Mouse (Mus musculus): ENCODE measurements around the gene Wdr24. TPM values are rescaled to one million over a fixed set of nuclear protein-coding genes. Genes with fewer than 3 reads are reported as not detected.
A peak's percentile ranks its signal among the peaks of the same experiment; 100 is the strongest.

The Wdr24 gene
- polyA plus RNA-seq, 1 experiment from 2014 or later = 12.7 TPM

DNA sequence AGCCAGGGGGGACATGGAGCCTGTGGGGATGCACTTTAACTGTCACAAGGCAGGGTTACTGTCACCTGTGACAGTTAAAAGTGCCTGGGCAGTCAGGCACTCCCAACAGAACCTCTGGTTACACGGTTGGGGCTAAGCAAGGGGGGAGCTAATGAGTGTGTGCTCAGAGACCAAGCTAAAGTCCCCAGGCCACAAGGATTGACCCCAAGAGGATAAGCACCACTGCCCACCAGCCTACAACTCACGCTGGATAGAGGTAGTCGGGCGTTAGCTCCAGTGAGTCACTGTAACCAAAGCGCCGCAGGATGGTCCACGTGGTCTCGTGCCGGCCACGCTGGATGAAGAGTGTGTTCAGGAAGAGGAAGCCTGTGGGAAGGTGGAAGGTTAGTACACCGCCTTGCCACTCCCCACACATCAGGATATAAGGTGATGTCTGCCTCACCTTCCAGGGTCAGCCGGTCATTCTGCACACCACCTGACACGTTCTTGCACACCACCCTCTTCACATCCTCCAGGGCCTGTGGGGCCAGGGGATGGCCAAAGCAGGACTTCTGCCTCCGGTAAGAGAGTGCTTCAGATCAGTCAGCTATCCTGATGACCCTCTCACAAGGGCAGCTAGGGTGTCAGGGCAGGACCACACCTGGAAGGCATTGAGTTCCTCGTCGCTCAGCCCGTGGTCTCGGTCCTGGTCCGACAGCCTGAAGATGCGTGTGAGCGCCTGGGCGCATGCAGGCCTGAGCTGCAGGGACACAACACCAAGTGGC, 17.9 kb downstream of the Wdr24 start, which contains the start of gene Gm20683:
Gm20683 (minus strand) TSS at position 647 of the 764 bp plus-strand sequence.
- Histone ChIP-seq H3K36me3 (peaks cover 40% of the 10 kb centered on the region), H3K4me3 (no peak within 1 kb of the TSS), H3K4me1 (replicated peaks) (peaks cover 50% of the 10 kb centered on the region), H3K9ac (no peak within 1 kb of the TSS), H3K27me3 (no peaks in the 10 kb centered on the region), H3K9me3 (replicated peaks) (no peaks in the 10 kb centered on the region), H3K27ac (no peak within 1 kb of the TSS), H3K4me2 (no peak within 1 kb of the TSS)
- no peak for ATAC-seq (replicated peaks; ENCODE audit: insufficient number of reproducible peaks, insufficient read depth, low FRiP score, low read depth)
- 93% methylated on average over 22 of the region's 22 CpGs for WGBS

DNA sequence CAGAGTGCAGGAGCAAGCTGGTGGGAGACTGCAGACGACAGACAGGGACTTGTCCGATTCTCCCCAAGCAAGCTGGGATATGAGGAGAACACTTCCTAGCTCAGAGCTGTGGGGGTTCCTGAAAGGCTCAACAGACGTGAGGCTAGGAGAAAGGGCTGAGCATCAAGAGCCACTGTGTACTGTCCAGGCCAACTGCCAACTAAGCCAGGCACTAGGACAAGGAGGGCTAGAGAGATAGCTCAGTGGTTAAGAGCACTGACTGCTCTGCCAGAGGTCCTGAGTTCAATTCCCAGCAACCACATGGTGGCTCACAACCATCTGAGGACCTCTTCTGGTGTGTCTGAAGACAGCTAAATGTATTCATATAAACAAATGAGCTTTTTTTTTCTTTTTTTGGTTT, 19.1 kb downstream of the Wdr24 start:
- peaks cover 38% of the 10 kb centered on the region for H3K4me1 ChIP-seq (replicated peaks)
- H3K27me3 ChIP-seq = no peaks in the 10 kb centered on the region
- H3K4me3 ChIP-seq = no peak overlapping the region
- peaks cover 40% of the 10 kb centered on the region for H3K36me3 ChIP-seq
- H3K9me3 ChIP-seq (replicated peaks) = no peaks in the 10 kb centered on the region
- 81% methylated on average over 3 of the region's 3 CpGs for WGBS
- ATAC-seq (replicated peaks; ENCODE audit: insufficient number of reproducible peaks, insufficient read depth, low FRiP score, low read depth) = no peak
- H3K4me2 ChIP-seq = no peak overlapping the region
- H3K27ac ChIP-seq = no peak overlapping the region
- no peak overlapping the region for H3K9ac ChIP-seq

DNA sequence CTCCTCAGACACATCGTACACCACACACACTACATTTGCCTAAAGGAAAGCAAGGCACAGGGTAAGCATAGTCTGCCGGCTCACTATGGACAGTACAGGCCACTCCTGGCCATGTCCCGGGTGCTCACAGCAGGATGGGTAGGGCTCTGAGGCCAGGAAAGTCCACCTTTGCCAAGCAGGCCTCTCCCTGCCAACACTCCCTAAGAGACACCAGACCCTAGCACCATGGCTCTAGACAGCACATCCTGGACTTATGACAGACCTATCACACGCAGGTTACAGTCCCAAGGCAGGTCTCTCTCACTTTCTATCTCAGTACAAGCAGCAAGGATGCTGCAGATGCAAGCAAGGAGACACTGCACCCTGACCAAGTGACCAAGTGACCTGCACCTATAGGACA, 19.7 kb downstream of the Wdr24 start:
- peak overlapping the region; percentile 88; the same call in 1 of the 2 replicates for H3K27ac ChIP-seq
- WGBS = 87% methylated on average over 4 of the region's 4 CpGs
- no peaks in the 10 kb centered on the region for H3K9me3 ChIP-seq (replicated peaks)
- H3K4me1 ChIP-seq (replicated peaks) = peaks cover 32% of the 10 kb centered on the region
- no peaks in the 10 kb centered on the region for H3K27me3 ChIP-seq
- H3K9ac ChIP-seq = peak overlapping the region; percentile 96
- peaks cover 40% of the 10 kb centered on the region for H3K36me3 ChIP-seq
- peak overlapping the region; percentile 95 for H3K4me3 ChIP-seq
- H3K4me2 ChIP-seq = peak overlapping the region; percentile 78
- no peak for ATAC-seq (replicated peaks; ENCODE audit: insufficient number of reproducible peaks, insufficient read depth, low FRiP score, low read depth)

DNA sequence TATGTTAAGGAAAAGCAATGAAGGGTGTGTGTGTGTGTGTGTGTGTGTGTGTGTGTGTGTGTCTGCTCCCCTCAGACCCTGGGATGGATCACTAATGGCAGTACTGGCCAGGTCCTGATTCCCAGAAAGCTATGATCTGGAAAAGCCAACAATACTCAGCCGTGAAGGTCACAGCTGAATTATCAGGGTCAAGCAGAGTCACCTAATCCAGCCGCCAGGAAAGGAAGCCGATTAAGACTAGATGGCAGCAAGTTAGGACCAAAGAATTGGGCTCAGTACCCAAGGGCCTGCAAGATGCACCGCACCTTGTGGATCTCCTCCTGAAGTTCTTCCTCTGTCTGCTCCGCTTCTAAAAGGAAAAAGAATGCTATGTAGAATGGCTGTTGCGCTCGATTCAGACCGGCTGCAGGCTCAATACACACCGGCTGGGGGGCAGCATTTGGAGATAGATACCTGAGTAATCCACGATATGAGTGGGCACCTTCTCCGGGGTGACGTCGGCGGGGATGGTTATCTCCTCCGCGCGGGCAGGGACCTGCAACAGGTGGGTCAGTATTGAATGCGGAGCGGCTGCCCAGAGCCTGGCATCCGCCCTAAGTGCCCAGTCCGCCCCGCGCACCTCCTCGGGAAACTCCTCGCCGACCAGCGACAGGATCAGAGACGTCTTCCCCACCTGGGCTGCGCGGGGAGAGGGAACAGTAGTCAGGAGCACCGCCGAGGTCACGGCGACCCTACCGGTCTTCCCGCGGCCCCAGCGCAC, 20.4 kb downstream of the Wdr24 start:
- 1% methylated on average over 38 of the region's 38 CpGs for WGBS
- no peaks in the 10 kb centered on the region for H3K27me3 ChIP-seq
- peak overlapping the region; percentile 96 for H3K9ac ChIP-seq
- H3K4me1 ChIP-seq (replicated peaks) = peaks cover 29% of the 10 kb centered on the region
- H3K36me3 ChIP-seq = peaks cover 42% of the 10 kb centered on the region
- ATAC-seq (replicated peaks; ENCODE audit: insufficient number of reproducible peaks, insufficient read depth, low FRiP score, low read depth) = peak; percentile 8; the same call in 1 of the 2 replicates
- H3K4me3 ChIP-seq = peak overlapping the region; percentile 95
- peak overlapping the region; percentile 88 for H3K27ac ChIP-seq
- no peaks in the 10 kb centered on the region for H3K9me3 ChIP-seq (replicated peaks)
- H3K4me2 ChIP-seq = peak overlapping the region; percentile 78

DNA sequence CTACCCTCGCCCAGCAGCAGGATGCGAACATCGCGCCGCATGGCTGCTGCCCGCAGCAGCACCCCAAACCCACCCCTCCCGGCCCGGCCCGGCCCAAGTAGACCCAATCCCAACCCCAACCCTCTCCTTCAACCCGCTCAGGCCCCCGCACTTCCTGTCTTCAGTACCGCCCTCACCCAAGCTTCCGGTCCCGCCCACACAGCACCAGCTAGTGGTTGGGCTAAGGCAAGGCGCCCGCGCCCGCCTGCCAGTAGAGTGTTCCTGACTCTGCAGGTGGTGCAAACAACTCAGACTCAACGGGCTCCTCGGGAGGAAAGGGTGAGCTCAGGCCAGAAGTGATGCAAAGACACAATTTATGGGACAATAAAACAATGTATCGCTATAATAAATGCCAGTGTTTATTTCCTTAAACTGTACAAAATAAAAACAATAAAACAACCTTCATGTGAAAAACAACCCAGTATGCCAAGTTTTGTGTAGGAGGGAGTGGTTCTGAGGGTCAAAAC, 21.0 kb downstream of the Wdr24 start, which contains the start of gene Rhot2:
Rhot2 (minus strand) TSS at position 456 of the 506 bp plus-strand sequence.
- peak within 1 kb of the TSS; percentile 78 for H3K4me2 ChIP-seq
- H3K4me3 ChIP-seq = peak within 1 kb of the TSS; percentile 95
- H3K9ac ChIP-seq = peak within 1 kb of the TSS; percentile 96
- WGBS = 2% methylated on average over 21 of the region's 21 CpGs
- peak; percentile 92 for ATAC-seq (replicated peaks; ENCODE audit: insufficient number of reproducible peaks, insufficient read depth, low FRiP score, low read depth)
- H3K27ac ChIP-seq = peak within 1 kb of the TSS; percentile 88
- peaks cover 28% of the 10 kb centered on the region for H3K4me1 ChIP-seq (replicated peaks)
- peaks cover 37% of the 10 kb centered on the region for H3K36me3 ChIP-seq
- no peaks in the 10 kb centered on the region for H3K9me3 ChIP-seq (replicated peaks)
- no peaks in the 10 kb centered on the region for H3K27me3 ChIP-seq

DNA sequence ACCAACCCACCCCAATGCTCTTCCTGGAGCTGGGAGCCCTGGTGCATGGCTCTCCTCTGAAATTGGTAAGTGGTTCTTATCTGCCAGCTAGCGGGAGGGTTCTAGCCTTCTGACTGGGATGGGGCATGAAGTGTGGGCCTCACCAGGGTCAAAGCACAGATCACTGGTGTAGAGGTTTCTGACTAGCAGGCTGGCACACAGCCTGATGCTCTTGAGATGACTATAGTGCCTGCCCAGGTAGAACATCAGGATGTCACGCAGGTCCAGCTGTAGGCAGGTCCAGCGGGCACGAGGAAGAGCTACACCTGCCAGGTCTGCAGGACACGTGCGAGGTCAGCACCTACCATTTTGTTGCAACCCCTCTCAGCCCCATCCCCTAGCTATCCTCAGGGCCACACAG, 36.8 kb downstream of the Wdr24 start:
- Histone ChIP-seq H3K4me1 (replicated peaks) (peaks cover 20% of the 10 kb centered on the region), H3K4me3 (no peak overlapping the region), H3K27ac (no peak overlapping the region), H3K36me3 (peaks cover 15% of the 10 kb centered on the region; the same call in 1 of the 2 replicates), H3K27me3 (no peaks in the 10 kb centered on the region), H3K9ac (no peak overlapping the region), H3K4me2 (peak overlapping the region; percentile 96), H3K9me3 (replicated peaks) (no peaks in the 10 kb centered on the region)
- 83% methylated on average over 6 of the region's 6 CpGs for WGBS
- ATAC-seq (replicated peaks; ENCODE audit: insufficient number of reproducible peaks, insufficient read depth, low FRiP score, low read depth) = no peak

DNA sequence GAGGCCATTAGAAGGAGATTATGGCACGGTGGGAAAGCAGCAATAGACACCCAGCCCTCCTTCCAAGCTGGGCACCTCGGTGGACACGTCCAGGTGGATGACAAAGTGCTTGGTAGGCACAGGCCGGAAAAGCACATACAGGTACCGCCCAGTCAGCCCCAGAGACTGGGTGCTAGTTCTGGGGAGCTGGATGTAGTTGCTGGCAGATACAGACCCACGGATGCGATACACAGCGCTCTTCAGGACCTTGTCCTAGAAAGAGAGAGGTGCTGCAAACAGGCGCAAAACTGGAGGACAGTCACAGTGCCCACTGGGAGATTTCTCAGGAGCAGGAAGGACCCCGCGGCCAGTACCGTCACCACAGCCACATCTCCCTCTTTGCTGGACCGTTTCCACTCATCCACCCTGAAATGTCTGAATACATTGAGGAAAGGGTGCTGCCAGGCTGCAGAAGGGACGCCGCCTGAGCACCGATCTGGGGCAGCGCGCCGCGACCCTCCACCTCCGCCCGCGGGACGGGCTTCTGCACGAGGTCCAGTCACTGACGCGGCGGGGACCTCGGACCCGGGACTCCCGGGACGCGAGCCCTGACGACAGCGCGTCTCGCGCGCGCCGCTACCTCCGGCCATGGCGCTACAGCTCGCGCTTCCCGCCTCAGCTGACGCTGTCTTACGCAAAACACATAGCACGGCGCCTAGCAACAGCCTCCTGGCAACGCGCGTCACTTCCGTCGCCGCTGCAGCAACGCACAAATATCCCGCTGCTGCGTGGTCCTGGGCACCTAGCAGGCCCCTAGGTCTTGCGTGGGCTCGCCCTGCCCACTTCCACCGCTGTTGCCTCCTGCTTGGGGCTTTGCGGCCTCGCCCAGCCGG, 37.6 kb downstream of the Wdr24 start, which contains the start of gene Wdr90:
Wdr90 (minus strand) TSS at position 670 of the 872 bp plus-strand sequence.
- peak; percentile 81 for ATAC-seq (replicated peaks; ENCODE audit: insufficient number of reproducible peaks, insufficient read depth, low FRiP score, low read depth)
- H3K4me1 ChIP-seq (replicated peaks) = peaks cover 28% of the 10 kb centered on the region
- H3K27ac ChIP-seq = peak within 1 kb of the TSS; percentile 72
- peaks cover 15% of the 10 kb centered on the region; the same call in 1 of the 2 replicates for H3K36me3 ChIP-seq
- peak within 1 kb of the TSS; percentile 75 for H3K4me3 ChIP-seq
- peak within 1 kb of the TSS; percentile 96 for H3K4me2 ChIP-seq
- H3K9ac ChIP-seq = peak within 1 kb of the TSS; percentile 82
- no peaks in the 10 kb centered on the region for H3K27me3 ChIP-seq
- H3K9me3 ChIP-seq (replicated peaks) = no peaks in the 10 kb centered on the region
- WGBS = 3% methylated on average over 65 of the region's 65 CpGs

DNA sequence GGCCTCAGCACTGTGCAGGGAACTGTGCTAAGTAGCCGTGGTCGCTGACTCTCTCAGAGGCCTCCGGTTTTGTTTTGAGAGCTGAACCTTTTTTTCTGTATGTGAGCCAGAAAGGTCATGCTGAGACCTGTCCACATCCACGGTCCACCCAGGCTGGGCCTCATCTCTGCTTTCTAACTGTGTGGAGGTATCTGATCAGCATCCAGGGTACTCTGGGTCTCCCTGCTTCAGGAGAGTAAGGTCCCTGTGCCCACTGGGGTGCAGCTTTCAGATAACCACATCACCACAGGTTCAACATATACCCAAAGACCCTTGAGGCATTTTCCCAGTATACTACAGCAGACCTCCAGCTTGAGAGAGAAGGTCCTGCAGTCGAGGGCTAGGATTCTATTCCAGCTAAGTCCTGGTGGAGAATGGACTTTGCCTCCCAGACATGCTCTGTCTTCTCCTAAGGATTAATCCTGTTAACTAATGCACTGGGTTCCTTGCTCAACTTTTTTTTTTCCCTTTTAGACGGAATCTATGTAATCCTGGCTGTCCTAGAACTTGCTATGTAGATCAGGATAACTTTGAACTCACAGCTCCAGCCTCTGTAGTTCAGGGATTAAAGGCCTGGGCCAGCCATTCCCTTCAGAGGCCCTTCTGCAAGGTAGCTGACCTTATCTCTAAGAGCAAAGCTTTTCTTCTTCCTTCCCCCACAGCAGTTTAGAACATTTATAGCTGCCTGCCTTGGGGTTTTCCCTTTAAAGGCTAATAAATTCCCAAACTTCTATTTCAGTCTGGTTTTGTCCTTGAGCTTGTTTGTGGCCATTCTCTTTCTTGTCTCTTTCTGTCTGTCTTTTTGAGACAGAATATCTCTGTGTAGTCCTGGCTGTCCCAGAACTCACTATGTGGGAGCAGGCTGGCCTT, 38.5 kb downstream of the Wdr24 start:
- peaks cover 15% of the 10 kb centered on the region; the same call in 1 of the 2 replicates for H3K36me3 ChIP-seq
- WGBS = 12% methylated on average over 6 of the region's 6 CpGs
- H3K4me1 ChIP-seq (replicated peaks) = peaks cover 37% of the 10 kb centered on the region
- no peak for ATAC-seq (replicated peaks; ENCODE audit: insufficient number of reproducible peaks, insufficient read depth, low FRiP score, low read depth)
- no peaks in the 10 kb centered on the region for H3K27me3 ChIP-seq
- H3K4me2 ChIP-seq = peak overlapping the region; percentile 96
- peak overlapping the region; percentile 82 for H3K9ac ChIP-seq
- H3K9me3 ChIP-seq (replicated peaks) = no peaks in the 10 kb centered on the region
- H3K4me3 ChIP-seq = peak overlapping the region; percentile 75
- H3K27ac ChIP-seq = peak overlapping the region; percentile 72

DNA sequence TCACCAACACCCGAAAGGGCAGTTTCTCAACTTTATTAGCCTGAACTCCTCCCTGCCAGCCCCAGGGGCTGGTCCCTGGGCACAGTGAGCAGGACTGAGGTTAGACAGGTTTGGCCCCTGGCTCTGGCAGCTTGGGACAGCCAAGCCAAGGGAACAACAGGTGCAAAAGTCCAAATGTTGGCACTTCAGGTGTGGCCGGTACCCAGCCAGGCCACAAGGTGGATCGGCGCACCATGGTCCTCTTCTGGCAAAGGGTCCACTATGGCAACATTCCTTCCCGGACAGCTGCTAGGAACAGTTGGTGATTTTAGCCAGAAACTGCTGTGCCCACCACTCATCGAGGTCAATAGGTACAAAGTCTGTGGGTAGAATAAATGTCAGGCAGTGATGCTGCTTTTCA, 40.3 kb downstream of the Wdr24 start:
- Histone ChIP-seq H3K4me1 (replicated peaks) (peaks cover 46% of the 10 kb centered on the region), H3K27me3 (no peaks in the 10 kb centered on the region), H3K9ac (no peak overlapping the region), H3K4me2 (no peak overlapping the region), H3K9me3 (replicated peaks) (no peaks in the 10 kb centered on the region), H3K4me3 (no peak overlapping the region), H3K36me3 (peaks cover 15% of the 10 kb centered on the region; the same call in 1 of the 2 replicates), H3K27ac (no peak overlapping the region)
- ATAC-seq (replicated peaks; ENCODE audit: insufficient number of reproducible peaks, insufficient read depth, low FRiP score, low read depth) = no peak
- WGBS = 88% methylated on average over 6 of the region's 6 CpGs

DNA sequence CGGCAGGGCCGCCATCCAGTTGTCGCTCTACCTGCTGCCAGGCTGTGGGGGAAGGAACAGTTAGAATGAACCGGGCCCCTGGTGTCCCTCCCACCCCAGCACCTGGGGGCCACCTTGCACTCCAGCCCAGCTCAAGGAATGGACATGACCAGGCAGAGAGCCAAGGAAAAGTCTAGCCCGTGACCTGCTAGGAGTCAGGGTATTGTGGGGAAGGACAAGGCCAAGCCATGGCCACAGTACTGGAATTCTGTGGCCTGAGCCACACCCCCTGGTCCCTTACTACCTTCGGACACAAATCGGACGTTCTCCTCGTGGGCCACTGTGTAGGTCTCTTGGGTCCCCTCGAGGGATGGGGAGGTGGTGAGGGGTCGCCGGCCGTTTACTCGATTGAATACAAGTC, 40.9 kb downstream of the Wdr24 start:
- peaks cover 48% of the 10 kb centered on the region for H3K4me1 ChIP-seq (replicated peaks)

More for the DNA sequence above, 40.9 kb downstream of the Wdr24 start:
- Histone ChIP-seq H3K9me3 (replicated peaks) (no peaks in the 10 kb centered on the region), H3K9ac (no peak overlapping the region), H3K27ac (no peak overlapping the region), H3K36me3 (peaks cover 15% of the 10 kb centered on the region; the same call in 1 of the 2 replicates), H3K4me2 (no peak overlapping the region), H3K4me3 (no peak overlapping the region), H3K27me3 (no peaks in the 10 kb centered on the region)
- ATAC-seq (replicated peaks; ENCODE audit: insufficient number of reproducible peaks, insufficient read depth, low FRiP score, low read depth) = no peak
- 89% methylated on average over 14 of the region's 14 CpGs for WGBS

Measured in heart, embryonic 15.5 days (tissue).